15 mouse cellular contexts compared by ENCODE assay signal in genomic region chr9:94759904-94760303, GRCm38 (mm10).
"Had no signal": no experiment of that assay in that cellular context is flagged by ENCODE, and none has a peak within 500 bp of the region (broad histone marks: within the 10 kb centered on the region; RNA-seq: fewer than 3 reads in every experiment).

No protein-coding gene starts in this region.

- H3K36me3 ChIP-seq: liver, embryonic 15.5 days had no signal

- H3K27me3 ChIP-seq: liver, embryonic 15.5 days had no signal

- H3K4me2 ChIP-seq: liver, embryonic 11.5 days; liver, embryonic 15.5 days; midbrain, embryonic 11.5 days had no signal

- H3K4me3 ChIP-seq: layer of hippocampus, adult 2 months; liver, embryonic 15.5 days had no signal

- H3K9ac ChIP-seq: liver, embryonic 15.5 days had no signal

- ATAC-seq: lung, postnatal 0 days; midbrain, embryonic 16.5 days had no signal

- DNase-seq: kidney, postnatal 10 days; kidney, postnatal 4 days; left cerebral cortex, postnatal 4 days; lung, adult 2 months; lung, postnatal 4 days; right cerebral cortex, adult 18-20 months; right cerebral cortex, postnatal 25 days; thymus, postnatal 4 days had no signal

- H3K4me1 ChIP-seq: liver, embryonic 15.5 days had no signal

- H3K27ac ChIP-seq: layer of hippocampus, adult 2 months; liver, embryonic 15.5 days; stomach, postnatal 0 days had no signal

- H3K9me3 ChIP-seq: liver, embryonic 15.5 days had no signal
